Mouse (Mus musculus) megakaryocyte progenitor cell, adult 5-6 weeks (primary cell): ENCODE measurements around the gene Slco4a1. TPM values are rescaled to one million over a fixed set of nuclear protein-coding genes. Genes with fewer than 3 reads are reported as not detected.
A peak's percentile ranks its signal among the peaks of the same experiment; 100 is the strongest.

ENCODE experiments used
- ATAC-seq: replicated peaks from 2 replicates; pipeline ENCODE4 v1.8.0; 2016; ENCODE audit warnings: mild to moderate bottlenecking, moderate TSS enrichment, inconsistent platforms; ENCODE audit not compliant: poor library complexity
- total RNA-seq, 2 experiments: library from RNA; stranded (forward) in 1 of 2; stranded (reverse) in 1 of 2; fragments of 157-497, 149-512 nt in 1 of 2; fragments of 200-1000 nt in 1 of 2; gene quantifications; 2 replicates each; pipeline versions ENCODE4 v1.2.3 to v1.2.4; 2015 to 2017

Gene Slco4a1
- total RNA-seq, 2 experiments from 2014 or later: 12.2 to 25.0 TPM

- peak; percentile 59 for ATAC-seq
Observed at GRCm38 (mm10) chr2:180444957-180445785, 10.9 kb upstream of the Slco4a1 start.

- ATAC-seq: no peak
Observed at GRCm38 (mm10) chr2:180445962-180446361, 10.1 kb upstream of the Slco4a1 start.

DNA sequence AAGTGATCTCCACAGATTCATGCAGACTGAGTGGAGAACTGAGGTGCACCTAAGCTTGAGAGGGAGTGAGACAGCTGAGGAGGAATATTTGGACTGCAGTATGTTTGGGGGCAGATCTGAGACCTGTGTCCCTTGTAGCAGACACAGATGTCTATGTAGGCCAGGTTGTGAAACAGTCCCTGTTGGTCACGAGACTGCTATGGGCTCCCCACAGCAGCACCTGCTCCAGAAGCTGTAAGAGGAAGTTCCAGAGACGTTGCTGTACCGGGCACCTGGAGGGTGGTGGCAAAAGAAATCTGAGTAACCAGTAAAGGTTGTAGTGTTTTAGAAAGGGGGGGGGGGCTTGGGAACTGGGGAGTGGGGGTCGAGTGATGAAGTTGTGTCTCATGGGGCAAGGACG is 7.0 kb upstream of the Slco4a1 start:
- ATAC-seq: peak; percentile 68

DNA sequence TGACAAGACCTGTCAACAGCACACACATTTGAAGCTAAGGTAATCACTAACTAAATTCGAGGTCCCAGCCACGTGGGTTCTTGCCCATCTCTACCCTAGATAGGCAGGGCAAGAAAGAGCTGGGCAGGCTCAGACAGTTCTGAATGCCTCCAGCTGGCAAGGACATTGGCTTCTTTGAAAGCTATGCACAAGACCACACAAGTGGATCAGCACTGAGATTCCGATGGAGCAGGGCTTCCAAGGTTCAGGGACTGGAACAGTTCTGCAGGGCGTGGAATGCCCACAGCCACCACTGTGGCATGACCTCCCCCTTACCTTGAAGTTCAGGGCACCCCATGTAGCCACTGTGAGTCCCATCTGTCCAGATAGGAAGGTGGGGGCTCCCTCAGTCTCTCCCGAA is 5.5 kb upstream of the Slco4a1 start:
- no peak for ATAC-seq

GRCm38 (mm10) chr2:180456705-180457104 is 660 bp downstream of the Slco4a1 start:
- peak; percentile 9; the same call in 1 of the 2 replicates for ATAC-seq

DNA sequence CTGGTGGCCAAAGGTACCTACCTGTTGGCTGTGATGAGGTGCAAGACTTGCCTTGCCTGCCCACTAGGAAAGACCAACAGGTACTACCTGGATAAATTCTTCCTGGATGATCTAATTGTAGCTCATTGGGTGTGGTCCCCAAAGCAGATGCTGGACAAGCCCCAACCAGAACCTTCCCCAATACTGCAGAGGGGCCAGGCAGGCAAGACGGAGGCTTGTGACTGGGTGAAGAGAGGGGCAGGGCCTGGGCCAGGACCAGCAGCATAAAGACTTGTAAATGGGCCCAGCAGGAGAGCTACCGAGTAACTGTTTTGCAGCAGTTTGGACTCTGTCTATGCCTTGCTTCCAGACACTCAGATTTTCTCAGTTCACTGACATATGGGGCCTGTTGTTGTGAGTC is 1.6 kb downstream of the Slco4a1 start:
- no peak for ATAC-seq

DNA sequence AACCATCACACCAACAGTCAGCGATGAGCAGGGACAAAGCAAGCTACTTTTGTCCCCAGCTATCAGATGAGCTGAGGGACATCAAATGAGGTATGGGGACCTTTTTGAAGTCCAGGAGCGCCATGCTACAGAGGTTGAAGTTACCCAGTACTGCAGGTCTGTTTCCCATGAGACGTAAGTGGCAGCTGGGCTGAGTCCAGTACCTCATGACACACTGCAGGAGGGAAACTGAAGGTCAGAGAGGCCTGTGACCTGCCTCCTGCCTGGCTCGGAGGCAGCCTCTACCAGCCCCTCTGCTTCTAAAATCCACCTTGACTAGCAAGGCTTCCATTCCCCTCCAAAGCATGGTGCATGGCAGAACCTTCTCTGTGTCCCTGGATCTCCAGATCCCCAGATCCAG is 3.4 kb downstream of the Slco4a1 start:
- ATAC-seq: no peak

DNA sequence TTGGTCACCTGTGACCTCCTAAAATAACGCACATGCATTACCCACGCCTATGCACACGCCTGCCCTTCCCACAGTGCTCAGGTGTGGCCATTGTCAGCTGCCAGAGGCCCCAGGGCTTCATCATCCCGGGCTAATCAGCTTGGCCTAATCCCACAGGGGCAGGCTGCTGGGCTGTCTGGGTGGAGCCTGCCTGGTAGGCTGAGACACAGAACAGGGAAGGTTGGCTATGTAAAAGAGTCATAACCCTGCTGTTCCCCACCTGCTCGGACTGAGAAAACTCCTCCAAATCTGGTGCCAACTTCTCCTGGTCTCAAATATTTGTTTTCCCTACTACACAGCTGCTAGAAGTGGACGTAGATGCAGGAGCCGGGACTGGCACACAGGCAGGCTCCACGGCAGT is 4.8 kb downstream of the Slco4a1 start:
- ATAC-seq: no peak

DNA sequence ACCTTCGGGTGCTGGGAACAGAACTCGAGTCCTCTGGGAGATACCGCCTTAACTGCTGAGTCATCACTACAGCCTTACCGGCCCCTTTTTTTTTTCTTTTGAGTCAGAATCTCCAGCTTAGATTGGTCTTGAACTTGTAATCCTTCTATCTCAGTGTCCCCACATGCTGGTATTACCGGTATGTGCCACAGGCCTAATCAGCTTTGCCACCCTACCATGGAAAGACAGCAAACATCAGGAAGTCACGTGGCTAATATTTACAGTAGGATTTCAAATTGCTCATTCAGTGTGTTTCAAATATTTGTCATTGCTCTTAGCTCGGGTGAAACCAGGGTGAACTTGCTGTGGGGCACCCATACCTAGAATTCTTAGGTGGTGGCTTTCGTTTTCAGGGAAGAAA is 6.5 kb downstream of the Slco4a1 start:
- ATAC-seq: no peak

- no peak for ATAC-seq
Observed at GRCm38 (mm10) chr2:180466505-180466904, 10.5 kb downstream of the Slco4a1 start.

GRCm38 (mm10) chr2:180468871-180469270 is 12.8 kb downstream of the Slco4a1 start:
- no peak for ATAC-seq

GRCm38 (mm10) chr2:180469768-180470167 is 13.7 kb downstream of the Slco4a1 start:
- ATAC-seq: no peak

GRCm38 (mm10) chr2:180472306-180473079 is 16.4 kb downstream of the Slco4a1 start:
- peak; percentile 67 for ATAC-seq

GRCm38 (mm10) chr2:180473080-180473440 is 17.0 kb downstream of the Slco4a1 start:
- ATAC-seq: peak; percentile 90

GRCm38 (mm10) chr2:180474864-180475263 is 18.8 kb downstream of the Slco4a1 start:
- ATAC-seq: no peak

DNA sequence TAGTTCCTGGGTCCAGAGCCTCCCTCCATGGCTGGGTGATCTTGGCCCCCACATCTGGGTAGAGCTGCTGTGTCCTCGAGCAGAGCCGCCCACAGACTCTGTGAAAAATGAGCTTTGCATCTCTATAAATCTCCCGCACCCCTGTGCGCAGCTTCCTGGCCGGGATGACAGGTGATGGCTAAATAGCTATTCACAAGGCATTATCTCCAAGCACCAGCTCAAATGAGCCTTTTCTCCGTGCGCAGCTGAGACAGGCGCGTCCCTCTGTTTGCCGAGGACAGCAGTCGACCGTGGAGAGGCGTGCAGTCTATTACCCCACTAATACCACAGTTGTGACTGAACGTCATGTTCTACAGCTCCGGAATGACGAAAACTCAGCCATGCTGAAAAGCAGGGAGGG is 26.2 kb downstream of the Slco4a1 start:
- ATAC-seq: no peak

DNA sequence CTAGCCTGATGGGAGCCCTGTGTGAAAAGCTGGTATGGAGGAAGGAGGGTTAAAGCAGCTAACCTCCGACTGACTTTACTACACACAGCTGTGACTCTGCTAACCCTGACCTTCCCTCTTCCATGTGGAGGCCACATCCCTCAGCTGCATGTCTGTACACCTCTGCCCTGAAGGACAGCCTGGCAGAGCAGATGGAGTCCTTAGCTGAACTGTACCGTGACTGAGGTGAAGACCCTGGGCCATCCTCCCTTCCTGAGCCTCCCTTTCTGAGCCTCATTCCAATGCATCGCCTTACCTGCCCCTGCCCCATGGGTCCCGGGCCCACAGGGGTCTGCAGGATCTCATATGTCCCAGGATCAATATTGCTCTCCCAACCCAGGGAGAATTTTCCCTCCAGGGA is 28.8 kb downstream of the Slco4a1 start:
- no peak for ATAC-seq

DNA sequence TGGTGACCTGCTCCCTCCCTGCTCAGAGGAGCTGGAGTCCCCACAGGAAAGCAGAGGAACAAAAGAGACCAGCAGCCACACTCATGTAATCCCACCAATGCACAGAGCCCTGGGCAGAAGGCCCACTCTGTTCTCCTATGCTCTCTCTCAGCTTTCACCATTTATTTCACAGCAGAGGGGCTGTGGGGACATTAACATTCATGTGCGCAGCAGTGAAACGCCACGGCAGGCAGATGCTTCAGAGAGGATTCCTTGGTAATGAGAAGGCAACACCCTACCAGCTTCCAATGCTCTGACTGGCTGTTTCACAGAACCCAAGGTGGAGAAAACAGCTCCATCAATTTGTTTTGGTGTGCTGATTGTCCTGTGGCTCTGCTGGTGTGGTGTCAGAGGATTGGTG is 29.3 kb downstream of the Slco4a1 start:
- ATAC-seq: no peak

GRCm38 (mm10) chr2:180488210-180488751 is 32.2 kb downstream of the Slco4a1 start:
- ATAC-seq: no peak

GRCm38 (mm10) chr2:180495906-180496305 is 39.9 kb downstream of the Slco4a1 start:
- no peak for ATAC-seq

GRCm38 (mm10) chr2:180499741-180500140 is 43.7 kb downstream of the Slco4a1 start, which contains the start of gene Ntsr1:
TSS of gene Ntsr1 (plus strand) at chr2:180499976.
- ATAC-seq: 0 out of 2 replicates have a peak, but pooled peaks have one; percentile 14

GRCm38 (mm10) chr2:180500726-180501125 is 44.7 kb downstream of the Slco4a1 start:
- no peak for ATAC-seq
